Mouse (Mus musculus) adrenal gland, adult 10 weeks (tissue): ENCODE data around the gene Ascl5. TPM values are rescaled to one million over a fixed set of nuclear protein-coding genes. Genes with fewer than 3 reads are reported as not detected.

Experiments used
- polyA plus RNA-seq: library from polyadenylated mRNA; stranded (reverse); fragments of 350-450 nt; fragmentation: Illumina TruSeq; extraction: RNeasy Lipid Tissue Mini Kit (QIAGEN cat#74804); gene quantifications from one replicate; pipeline ENCODE4 v1.2.3, GENCODE M21; 2014; ENCODE audit warnings: low read depth, low replicate concordance

Gene Ascl5
- polyA plus RNA-seq = not detected

DNA sequence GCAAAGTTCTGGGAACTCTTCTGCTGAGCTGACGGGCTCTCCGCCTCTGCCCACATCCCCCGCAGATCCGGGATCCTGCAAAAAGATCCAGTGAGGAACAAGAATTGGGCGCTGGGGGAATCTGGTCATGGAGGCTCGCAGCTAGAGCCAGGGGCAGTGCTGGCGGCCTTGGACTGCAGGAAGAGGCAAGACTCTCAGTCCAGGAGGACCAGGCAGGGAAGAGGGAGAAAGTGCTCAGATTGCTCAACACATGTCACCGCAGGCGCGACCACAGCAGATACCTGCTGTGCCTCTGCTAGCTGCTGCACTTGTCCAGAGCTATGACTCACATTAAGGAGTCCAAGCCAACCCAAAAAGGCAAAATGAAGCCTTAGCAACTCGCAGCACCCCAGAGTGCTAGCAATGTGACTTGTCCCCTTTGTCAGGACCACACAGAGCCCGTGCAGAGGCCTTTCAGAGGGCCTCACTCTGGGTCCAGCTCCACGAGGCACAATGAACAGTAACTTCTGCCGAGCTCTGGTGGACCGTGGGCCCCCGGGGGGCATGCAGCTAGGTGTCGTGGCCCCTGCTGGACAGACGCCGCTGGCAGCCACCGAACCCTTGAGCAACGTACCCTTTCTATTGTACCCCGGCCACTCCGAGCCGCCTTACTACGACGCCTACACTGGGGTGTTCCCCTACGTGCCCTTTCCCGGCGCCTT, at the start of gene Ascl5:
Gene Ascl5, plus strand, starts transcription at position 493 of the 701 bp plus-strand sequence.

DNA sequence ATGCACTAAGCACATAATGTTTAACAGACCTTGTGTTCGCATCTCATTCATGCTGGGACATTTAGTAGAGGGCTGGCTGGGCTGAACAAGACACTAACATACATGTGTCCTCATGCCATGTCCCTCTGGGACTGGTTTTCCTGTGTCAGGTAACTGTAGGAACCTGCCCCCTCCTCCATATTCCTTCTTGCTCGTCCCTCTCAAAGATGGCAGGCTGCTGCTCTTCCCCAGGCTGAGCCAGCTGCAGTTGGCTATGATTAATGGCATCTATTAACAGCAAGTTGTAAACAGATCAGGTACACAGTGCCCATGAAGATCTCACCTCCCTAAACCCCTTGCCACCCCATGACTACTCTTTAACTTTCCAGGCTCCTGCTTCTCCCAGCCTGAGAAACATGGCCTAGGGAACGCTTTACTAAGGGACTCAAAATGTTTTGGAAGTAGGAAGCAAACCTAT, 44.3 kb upstream of the Ascl5 start, which contains the start of gene Igfn1:
Gene Igfn1, minus strand, starts transcription at position 51 of the 457 bp plus-strand sequence.

DNA sequence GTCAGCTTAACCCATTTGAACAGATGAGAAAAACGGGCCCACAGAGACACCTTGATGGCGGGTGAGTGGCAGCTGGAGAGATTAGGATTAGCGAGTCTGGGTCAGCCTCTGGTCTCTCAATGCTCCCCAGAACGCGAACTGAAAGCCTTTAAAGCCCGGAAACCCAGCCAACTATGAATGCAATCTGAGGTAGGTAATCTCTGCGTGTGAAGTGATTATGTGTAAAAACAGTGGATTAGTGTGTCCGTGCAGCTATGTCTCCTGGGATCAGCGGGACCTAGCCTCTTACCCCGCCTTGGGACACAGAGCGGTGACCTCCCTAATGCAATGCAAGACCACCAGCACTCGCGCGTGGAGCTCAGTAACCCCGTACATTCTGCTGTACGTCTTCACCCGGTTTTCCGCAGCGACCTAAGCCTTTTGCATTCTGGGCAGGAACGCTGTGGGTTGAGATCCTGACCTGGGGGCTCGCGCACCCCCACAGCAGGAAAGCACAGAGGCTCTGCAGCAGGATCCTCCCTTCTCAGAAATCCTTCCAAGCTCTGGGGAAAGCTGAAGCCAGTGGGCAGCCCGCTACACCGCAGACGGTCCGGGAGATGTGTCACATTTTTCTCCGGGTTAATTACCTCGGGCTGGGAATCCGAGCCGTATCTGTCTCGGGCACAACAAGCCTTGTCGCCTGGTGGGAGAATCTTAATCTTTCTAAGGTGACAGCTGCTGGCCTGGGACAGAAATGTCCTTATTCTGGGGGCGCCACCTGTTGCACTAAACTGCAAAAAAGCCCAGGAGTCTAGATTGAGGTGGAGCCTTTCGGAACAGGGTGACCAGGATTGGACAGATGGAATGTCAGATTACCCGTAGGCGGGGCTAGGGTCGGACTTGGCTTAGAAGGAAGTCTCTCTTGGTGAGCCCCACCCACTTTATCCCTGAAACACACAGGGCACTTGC, 43.1 kb upstream of the Ascl5 start, which contains the start of gene Tmem9:
Gene Tmem9, plus strand, starts transcription at position 940 of the 948 bp plus-strand sequence.

GRCm38 (mm10) chr1:136052547-136052946, 1.9 kb downstream of the Ascl5 start, which contains the start of gene Cacna1s:
Cacna1s (plus strand) TSS chr1:136052750.

Other genes with a start within 250 kb of the Ascl5 start
- gene Lad1, start 232.2 kb upstream of the Ascl5 start, polyA plus RNA-seq = not detected
- gene Tnnt2, start 214.4 kb upstream of the Ascl5 start, polyA plus RNA-seq = 3.4 TPM
- not detected for gene Pkp1, start 131.6 kb upstream of the Ascl5 start, polyA plus RNA-seq
- gene Igfn1, start 44.5 kb upstream of the Ascl5 start, polyA plus RNA-seq = 0.23 TPM
- 5.1 TPM for gene Tmem9, start 42.7 kb upstream of the Ascl5 start, polyA plus RNA-seq
- gene Cacna1s, start 1.9 kb downstream of the Ascl5 start, polyA plus RNA-seq = 0.41 TPM
- gene Kif21b, start 80.6 kb downstream of the Ascl5 start, polyA plus RNA-seq = 0.23 TPM
- gene Mroh3, start 162.0 kb downstream of the Ascl5 start, polyA plus RNA-seq = not detected
- not detected for gene Inava, start 183.5 kb downstream of the Ascl5 start, polyA plus RNA-seq
- gene Gpr25, start 210.1 kb downstream of the Ascl5 start, polyA plus RNA-seq = not detected